Mouse (Mus musculus): Measurements from ENCODE around the gene Trem1.

The Trem1 gene

GRCm38 (mm10) chr17:48268276-48268675 lies 35.7 kb downstream of the Trem1 start:
- DNase-seq (ENCODE audit: low spot score) = no peak

- DNase-seq (ENCODE audit: low spot score) = no peak
Observed at GRCm38 (mm10) chr17:48269833-48270232, 37.3 kb downstream of the Trem1 start.

- no peak for DNase-seq (ENCODE audit: low spot score)
Observed at GRCm38 (mm10) chr17:48272158-48272557, 39.6 kb downstream of the Trem1 start.

- DNase-seq (ENCODE audit: low spot score) = no peak
Observed at GRCm38 (mm10) chr17:48272598-48272997, 40.0 kb downstream of the Trem1 start.

- no peak for DNase-seq (ENCODE audit: low spot score)
Observed at GRCm38 (mm10) chr17:48274098-48274497, 41.5 kb downstream of the Trem1 start.

GRCm38 (mm10) chr17:48274885-48275284 lies 42.3 kb downstream of the Trem1 start:
- peak; percentile 19 for DNase-seq (ENCODE audit: low spot score)

- DNase-seq (ENCODE audit: low spot score) = no peak
Observed at GRCm38 (mm10) chr17:48275736-48276135, 43.2 kb downstream of the Trem1 start.

- no peak for DNase-seq (ENCODE audit: low spot score)
Observed at GRCm38 (mm10) chr17:48278381-48278780, 45.8 kb downstream of the Trem1 start.

GRCm38 (mm10) chr17:48279002-48279401 lies 46.4 kb downstream of the Trem1 start:
- no peak for DNase-seq (ENCODE audit: low spot score)

- DNase-seq (ENCODE audit: low spot score) = no peak
Observed at GRCm38 (mm10) chr17:48280943-48281738, 48.6 kb downstream of the Trem1 start.

- no peak for DNase-seq (ENCODE audit: low spot score)
Observed at GRCm38 (mm10) chr17:48281739-48282085, 49.1 kb downstream of the Trem1 start.

GRCm38 (mm10) chr17:48286765-48287164 lies 54.2 kb downstream of the Trem1 start:
- DNase-seq (ENCODE audit: low spot score) = no peak

- no peak for DNase-seq (ENCODE audit: low spot score)
Observed at GRCm38 (mm10) chr17:48287276-48287675, 54.7 kb downstream of the Trem1 start.

- DNase-seq (ENCODE audit: low spot score) = no peak
Observed at GRCm38 (mm10) chr17:48293500-48294194, 61.1 kb downstream of the Trem1 start.
